Comparison of ENCODE assay signal across 13 mouse cellular contexts in the genomic region with DNA sequence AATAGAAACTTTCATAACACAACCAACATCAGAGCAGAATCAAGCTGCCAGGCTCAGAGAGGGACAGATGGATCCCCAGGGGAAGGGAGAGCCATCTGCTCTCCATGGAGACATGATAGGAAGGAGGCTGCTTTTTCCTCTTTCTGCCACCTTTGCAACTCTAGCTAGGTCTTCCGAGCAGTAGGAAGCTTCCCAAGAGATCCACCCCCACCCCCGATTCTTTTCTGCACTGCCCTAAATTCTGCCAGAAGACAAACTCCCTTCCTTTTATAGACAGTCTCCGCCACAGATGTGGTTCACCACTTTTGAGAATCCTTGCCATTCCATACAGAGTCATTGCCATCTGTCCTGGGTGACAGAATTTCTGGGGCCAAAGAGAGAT. TPM values are rescaled to one million over a fixed set of nuclear protein-coding genes. Genes with fewer than 3 reads are reported as not detected.
DNase-seq lines count a peak whose midpoint lies in the region; ATAC-seq lines count a peak whose summit lies in the region.
"Had no signal": no experiment of that assay in that cellular context is flagged by ENCODE, and none has a peak within 500 bp of the region (broad histone marks: within the 10 kb centered on the region; RNA-seq: fewer than 3 reads in every experiment).

No protein-coding gene starts in this region.

- DNase-seq in left cerebral cortex, adult 18-20 months (ENCODE audit: low spot score in 2 of 2): peak; percentile 36 to 58
- DNase-seq in left cerebral cortex, adult 11 months (ENCODE audit: low spot score): no peak
- peak; percentile 69 to 70 for DNase-seq in cerebellum, postnatal 25 days
- peak; percentile 16 to 74 for DNase-seq in layer of hippocampus, postnatal 14 days (ENCODE audit: low spot score in 2 of 2)
- peak; percentile 4 for DNase-seq in right cerebral cortex, postnatal 4 days
- no peak for DNase-seq in testis, postnatal 10 days (ENCODE audit: low spot score)
- no peak for DNase-seq in heart, adult 8-10 months (ENCODE audit: low spot score)
- DNase-seq: adrenal gland, postnatal 36 days; kidney, postnatal 25 days; liver; midbrain, embryonic 14.5 days; thymus, adult 18-20 months had no signal

- no peak for ATAC-seq in megakaryocyte progenitor cell, adult 5-6 weeks (replicated peaks; ENCODE audit: poor library complexity)

RNA-seq across cellular contexts. Expression of a gene that starts 16.0 kb away (rescaled TPM):
- 10 to 100 TPM; 67.6 to 77.9 TPM for total RNA-seq in left cerebral cortex, adult 18-20 months (2021)
- 10 to 100 TPM; 87.1 to 91.3 TPM for total RNA-seq in layer of hippocampus, postnatal 14 days (2021)
- total RNA-seq in megakaryocyte progenitor cell, adult 5-6 weeks (2015): 0.32 and 0.49 TPM in 2 replicates
- not detected in 2 replicates for total RNA-seq in megakaryocyte progenitor cell, adult 5-6 weeks (2017)
- total RNA-seq in heart, adult 8-10 months (2022): 1 to 10 TPM; 2.1 to 3.9 (median 2.9) TPM

RNA-seq across cellular contexts. Expression of a gene that starts 29.0 kb away (rescaled TPM):
- 10 to 100 TPM; 32.9 to 36.9 TPM for total RNA-seq in left cerebral cortex, adult 18-20 months (2021)
- 10 to 100 TPM; 30.5 to 42.9 TPM for total RNA-seq in layer of hippocampus, postnatal 14 days (2021)
- total RNA-seq in megakaryocyte progenitor cell, adult 5-6 weeks (2015): 53.5 and 55.4 TPM in 2 replicates
- 81.8 and 96.9 TPM in 2 replicates for total RNA-seq in megakaryocyte progenitor cell, adult 5-6 weeks (2017)
- total RNA-seq in heart, adult 8-10 months (2022): 10 to 100 TPM; 14.5 to 21.8 (median 17.8) TPM

RNA-seq across cellular contexts. Expression of a gene that starts 29.9 kb away (rescaled TPM):
- total RNA-seq in left cerebral cortex, adult 18-20 months (2021): 10 to 100 TPM; 24.2 to 25.0 TPM
- total RNA-seq in layer of hippocampus, postnatal 14 days (2021): 10 to 100 TPM; 23.5 to 25.3 TPM
- total RNA-seq in megakaryocyte progenitor cell, adult 5-6 weeks (2015): 28.1 and 36.6 TPM in 2 replicates
- 23.7 and 25.1 TPM in 2 replicates for total RNA-seq in megakaryocyte progenitor cell, adult 5-6 weeks (2017)
- total RNA-seq in heart, adult 8-10 months (2022): 10 to 100 TPM in 3 of 4 experiments, 1 to 10 TPM in 1; 9.8 to 12.3 (median 11.2) TPM

RNA-seq across cellular contexts. Expression of a gene that starts 46.3 kb away (rescaled TPM):
- total RNA-seq in left cerebral cortex, adult 18-20 months (2021): 10 to 100 TPM; 16.8 to 18.0 TPM
- 10 to 100 TPM; 12.7 to 15.8 TPM for total RNA-seq in layer of hippocampus, postnatal 14 days (2021)
- total RNA-seq in megakaryocyte progenitor cell, adult 5-6 weeks (2015): 9.8 and 13.9 TPM in 2 replicates
- total RNA-seq in megakaryocyte progenitor cell, adult 5-6 weeks (2017): 5.5 and 5.8 TPM in 2 replicates
- total RNA-seq in heart, adult 8-10 months (2022): 1 to 10 TPM; 3.1 to 5.5 (median 4.4) TPM

RNA-seq across cellular contexts. Expression of a gene that starts 48.6 kb away (rescaled TPM):
- 1 to 10 TPM; 1.8 to 4.3 TPM for total RNA-seq in left cerebral cortex, adult 18-20 months (2021)
- total RNA-seq in layer of hippocampus, postnatal 14 days (2021): 10 to 100 TPM; 10.1 to 11.0 TPM
- 6.6 and 12.0 TPM in 2 replicates for total RNA-seq in megakaryocyte progenitor cell, adult 5-6 weeks (2015)
- 3.2 and 8.6 TPM in 2 replicates for total RNA-seq in megakaryocyte progenitor cell, adult 5-6 weeks (2017)
- total RNA-seq in heart, adult 8-10 months (2022): under 1 TPM in 3 of 4 experiments, not detected in 1; 0.31 to 0.98 (median 0.43) TPM
- total RNA-seq: adrenal gland, postnatal 36 days had no signal

Comparison
In these comparisons a context has a peak if more than half of its experiments do, and no peak if none do; other contexts are left out.
1. DNase-seq: peak in left cerebral cortex, adult 18-20 months (2 of 2), cerebellum, postnatal 25 days (2 of 2), layer of hippocampus, postnatal 14 days (2 of 2) and right cerebral cortex, postnatal 4 days (single experiment); none in left cerebral cortex, adult 11 months (single experiment), testis, postnatal 10 days (single experiment) and heart, adult 8-10 months (single experiment).
2. RNA of a gene that starts 16.0 kb away (total RNA-seq): 87.1 to 91.3 TPM in layer of hippocampus, postnatal 14 days and 67.6 to 77.9 TPM in left cerebral cortex, adult 18-20 months; 2.1 to 3.9 TPM in heart, adult 8-10 months and 0.32 to 0.49 TPM in megakaryocyte progenitor cell, adult 5-6 weeks; every median in the first group is over 10 times any median in the second.